Mouse (Mus musculus): ENCODE data around the gene Tex9. TPM values are rescaled to one million over a fixed set of nuclear protein-coding genes. Genes with fewer than 3 reads are reported as not detected.
"Not testable (repeated sequence)": the region's sequence is repeated elsewhere in the genome, so short reads cannot be mapped to it uniquely, and the experiment has no call there.

Gene Tex9
- total RNA-seq, 2 experiments from 2014 or later, result 1.2 to 1.5 TPM

DNA sequence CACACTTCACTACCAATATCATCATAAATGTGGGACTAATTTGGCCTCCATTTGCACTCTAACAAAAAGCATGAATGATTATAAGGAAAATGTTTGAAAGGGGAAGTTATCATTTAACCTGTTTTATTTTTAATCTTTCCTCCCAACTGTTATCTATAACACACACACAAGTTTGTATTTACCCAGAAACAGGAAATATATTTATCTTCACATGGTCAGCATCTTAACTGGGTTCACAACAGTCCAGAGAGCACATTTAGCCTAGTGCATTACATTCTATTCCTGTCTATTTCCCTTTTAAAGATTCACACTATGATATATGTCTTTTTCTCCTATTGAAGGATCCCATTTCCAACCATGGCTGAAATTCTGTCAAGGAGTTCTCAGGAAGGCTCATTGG, 3.5 kb downstream of the Tex9 start:
- DNase-seq (ENCODE audit: low spot score), result no peak

DNA sequence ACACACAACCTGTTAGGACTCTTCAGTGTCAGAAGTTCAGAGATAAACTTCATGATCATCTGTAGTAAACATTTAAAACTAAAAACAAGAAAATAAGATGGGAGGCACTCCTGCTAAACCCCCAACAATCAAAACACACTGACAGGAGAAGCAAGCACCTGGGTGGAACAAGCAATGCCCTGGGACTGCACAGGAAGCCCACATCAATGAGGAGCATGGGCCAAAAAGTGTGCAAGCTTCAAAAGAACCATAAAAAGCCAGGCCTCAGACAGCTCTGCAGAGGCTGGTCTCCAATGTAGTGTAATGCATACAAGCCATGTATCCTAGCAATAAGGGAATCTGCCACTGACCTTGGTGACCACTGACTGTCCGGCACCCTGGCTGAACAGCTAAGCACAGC, 12.7 kb downstream of the Tex9 start:
- no peak for DNase-seq (ENCODE audit: low spot score)

DNA sequence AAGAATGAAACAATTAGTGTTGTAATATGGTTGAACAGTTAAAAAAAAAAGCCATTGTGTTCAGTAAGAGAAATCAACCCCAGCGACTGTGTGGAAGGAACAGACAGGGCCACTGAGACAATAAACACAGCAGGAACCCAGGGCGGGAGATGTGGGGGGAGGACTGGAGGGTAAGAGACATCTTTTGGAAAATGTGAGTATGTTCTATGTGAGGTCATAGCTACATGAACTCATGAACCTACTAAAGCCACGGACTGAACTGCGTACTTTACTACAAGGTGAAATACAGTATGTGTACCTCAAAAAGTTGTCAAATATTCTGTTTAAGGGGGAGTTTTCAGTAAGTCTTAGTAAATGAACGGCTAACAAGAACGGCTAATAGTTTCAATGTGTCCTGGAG, 14.7 kb downstream of the Tex9 start:
- no peak for DNase-seq (ENCODE audit: low spot score)

DNA sequence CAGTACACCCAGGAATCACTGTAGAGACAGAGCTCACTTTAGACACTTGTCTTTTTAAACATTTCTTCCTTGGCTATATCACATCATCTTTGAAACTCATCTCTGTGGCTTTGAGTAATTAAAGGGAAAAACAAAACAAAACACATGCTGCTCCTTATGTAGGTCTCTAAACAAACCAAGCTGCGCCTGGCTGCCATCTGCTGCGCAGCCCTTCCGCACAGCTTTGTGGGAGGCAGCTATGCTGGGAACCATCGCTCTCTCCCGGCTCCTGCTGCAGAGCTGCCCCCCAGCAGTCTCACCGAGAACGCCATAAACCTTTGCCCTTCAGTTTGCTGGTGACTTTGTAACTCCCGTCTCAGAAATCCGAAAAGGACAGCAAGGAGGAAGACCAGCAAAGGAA, 16.5 kb downstream of the Tex9 start:
- DNase-seq (ENCODE audit: low spot score), result no peak

DNA sequence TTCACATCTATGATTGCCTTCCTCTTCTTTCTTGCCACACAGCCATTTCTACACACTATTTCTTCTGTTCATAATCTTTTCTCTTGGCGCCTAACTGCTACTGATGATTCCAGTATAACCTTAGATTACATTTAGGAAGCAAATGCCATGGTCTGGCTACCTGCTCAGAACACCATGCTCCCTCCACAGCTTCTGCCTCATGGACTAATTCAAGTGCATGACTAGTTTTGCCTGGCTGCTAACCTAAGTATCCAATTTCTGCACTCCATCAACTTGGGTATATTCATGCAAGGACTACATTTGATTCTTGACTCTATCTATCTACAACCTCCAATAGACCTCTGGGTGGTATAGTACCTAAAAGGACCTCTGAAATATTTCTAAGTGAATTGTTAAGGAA, 22.2 kb downstream of the Tex9 start:
- peak; percentile 62 for DNase-seq (ENCODE audit: low spot score)

DNA sequence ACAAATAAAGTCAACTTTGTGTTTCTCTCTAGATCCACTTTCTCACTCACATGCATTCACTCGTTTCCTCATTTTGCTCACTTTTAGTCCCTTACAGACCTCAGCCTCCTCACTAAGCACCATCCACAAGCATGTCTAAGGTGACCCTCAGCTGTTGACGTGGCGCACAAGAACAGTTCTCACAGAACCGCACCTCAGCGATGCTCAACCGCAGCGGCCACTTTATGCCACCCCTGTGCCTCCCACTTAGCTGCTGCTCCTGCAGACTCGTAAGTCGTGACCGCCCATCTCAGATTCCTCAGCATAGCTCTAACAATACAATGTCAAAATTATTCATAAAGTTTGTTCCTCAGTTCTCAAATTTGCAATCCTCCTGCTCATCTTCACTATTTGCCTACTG, 23.4 kb downstream of the Tex9 start:
- DNase-seq (ENCODE audit: low spot score), result no peak

DNA sequence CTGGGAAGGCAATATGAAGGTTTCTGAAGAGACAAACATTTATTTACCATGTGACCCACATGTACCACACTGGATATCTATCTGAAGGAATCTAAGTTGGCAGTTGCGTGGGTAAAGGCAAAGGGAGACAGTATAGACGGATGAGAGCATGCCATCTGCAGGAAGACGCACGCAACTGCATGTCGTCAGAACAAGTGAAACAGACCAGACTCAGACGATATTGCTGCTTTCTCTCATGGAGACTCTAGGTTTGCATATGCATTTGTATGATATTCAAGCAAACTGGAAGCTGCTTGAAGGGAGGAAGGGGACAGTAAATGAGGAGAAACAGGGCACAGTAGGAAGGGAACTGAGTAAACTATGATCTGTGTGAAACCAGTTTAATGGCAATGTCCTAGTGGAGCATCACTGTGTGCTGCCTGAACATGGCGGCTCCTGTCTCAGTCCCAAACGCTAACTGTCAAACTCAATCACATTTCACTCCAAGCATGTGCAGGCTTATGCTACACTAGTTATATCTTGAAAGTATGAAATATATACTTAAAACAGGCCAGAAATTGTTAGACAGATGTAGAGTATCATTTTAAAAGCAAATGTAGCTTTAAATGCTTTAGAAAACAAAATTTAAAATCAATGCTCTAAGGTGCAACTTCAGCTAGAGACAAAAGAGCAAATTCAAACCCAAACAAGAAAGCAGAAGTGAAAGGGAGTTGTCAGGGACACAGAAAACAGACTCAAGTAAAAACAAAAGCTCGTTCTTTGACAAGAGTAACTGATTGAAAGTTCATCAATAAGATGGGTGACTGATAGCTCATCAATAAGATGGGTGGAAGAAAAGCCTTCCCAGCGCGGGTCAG, 24.2 kb downstream of the Tex9 start:
- DNase-seq (ENCODE audit: low spot score), result peak; percentile 36

DNA sequence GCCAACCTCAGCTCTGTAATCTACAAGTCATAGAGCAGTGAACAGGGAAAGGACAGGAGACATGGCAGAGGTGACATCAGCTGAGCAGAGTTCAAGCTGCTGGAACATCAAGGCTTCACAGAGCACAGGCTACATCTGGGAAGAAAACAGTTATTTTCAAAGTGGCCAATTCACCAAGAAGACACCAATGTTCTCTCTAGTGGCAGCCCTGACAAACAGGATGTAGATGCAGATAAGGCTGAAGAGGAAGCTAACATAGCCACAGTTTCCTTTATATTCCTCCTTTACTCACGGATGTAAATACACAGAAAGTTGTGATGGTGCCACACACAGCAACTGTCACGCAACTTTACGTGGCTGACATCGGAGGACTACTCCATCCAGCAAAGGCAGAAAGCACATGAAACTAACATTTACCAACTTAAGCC, 26.2 kb downstream of the Tex9 start:
- no peak for DNase-seq (ENCODE audit: low spot score)

DNA sequence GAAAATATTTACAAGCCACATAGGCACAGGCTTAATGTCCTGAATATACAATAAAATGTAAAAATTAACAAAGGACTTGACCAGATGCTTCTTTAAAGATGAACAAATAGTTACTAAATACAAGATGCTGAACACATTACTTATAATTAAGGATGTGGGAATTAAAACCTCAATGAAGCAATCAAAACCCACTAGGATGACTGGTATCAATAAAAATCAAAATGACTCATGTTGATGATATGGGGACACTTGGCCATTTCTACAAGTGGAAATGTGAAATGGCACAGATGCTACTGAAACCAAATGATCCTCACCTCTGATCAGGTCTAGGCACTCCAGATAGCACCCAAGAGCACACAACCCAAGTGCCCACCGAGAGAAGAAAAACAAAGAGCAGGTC, 27.2 kb downstream of the Tex9 start:
- DNase-seq (ENCODE audit: low spot score), result no peak

DNA sequence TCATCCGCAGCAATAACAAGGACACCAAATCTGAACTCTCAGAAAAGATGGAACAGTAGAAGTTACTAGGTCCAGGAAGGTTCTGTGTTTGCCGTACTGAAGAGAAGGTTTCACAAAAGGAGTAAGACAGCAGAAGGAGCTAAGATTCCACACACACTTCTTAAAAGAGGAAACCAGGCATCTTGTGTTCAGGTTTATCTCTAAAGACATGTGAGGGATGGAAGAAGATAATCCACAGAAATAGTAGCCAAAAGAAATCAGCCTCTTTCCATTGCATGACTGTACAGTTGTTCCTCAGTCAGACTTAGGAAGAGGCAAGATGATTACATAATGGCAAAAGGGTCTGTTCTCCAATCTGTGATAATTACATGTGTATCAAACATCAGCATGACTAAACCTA, 29.6 kb downstream of the Tex9 start:
- DNase-seq (ENCODE audit: low spot score), result no peak

DNA sequence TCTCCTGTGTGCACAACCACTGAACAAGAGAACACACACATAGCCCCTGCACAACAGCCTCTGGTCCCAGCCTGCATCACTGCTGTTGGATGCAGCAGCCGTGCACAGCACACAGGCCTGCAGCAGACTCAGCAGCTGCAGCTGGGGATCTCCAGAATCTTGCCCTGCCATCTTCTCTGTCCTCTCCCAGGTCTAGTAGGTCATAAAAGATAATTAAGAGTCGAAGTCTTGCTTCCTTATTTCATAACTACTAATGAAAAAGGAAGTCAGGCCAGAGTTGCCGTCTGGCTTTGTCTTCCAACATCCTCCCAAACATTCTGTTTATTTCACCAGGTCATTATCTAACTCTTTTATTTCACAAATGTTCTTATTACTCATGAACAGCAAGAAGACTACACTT, 31.2 kb downstream of the Tex9 start:
- DNase-seq (ENCODE audit: low spot score), result no peak

DNA sequence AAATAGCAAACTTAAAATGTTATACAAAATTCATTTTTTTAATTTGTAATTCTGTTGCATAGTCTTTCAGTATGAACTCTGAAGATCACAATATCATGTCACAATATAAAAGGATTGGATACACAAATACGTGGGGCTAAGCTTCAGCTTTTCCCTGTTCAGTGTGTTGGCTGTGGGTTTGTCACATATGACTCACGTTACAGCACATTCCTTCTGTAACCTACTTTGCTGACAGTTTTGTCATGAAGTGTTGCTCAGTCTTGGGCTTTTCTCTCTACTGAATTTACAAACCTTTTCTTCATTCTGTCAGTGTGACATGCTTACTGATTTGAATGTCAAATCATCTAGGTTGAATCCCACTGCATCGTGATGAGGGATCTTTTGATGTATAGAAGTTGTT, 32.3 kb downstream of the Tex9 start:
- DNase-seq (ENCODE audit: low spot score), result no peak

DNA sequence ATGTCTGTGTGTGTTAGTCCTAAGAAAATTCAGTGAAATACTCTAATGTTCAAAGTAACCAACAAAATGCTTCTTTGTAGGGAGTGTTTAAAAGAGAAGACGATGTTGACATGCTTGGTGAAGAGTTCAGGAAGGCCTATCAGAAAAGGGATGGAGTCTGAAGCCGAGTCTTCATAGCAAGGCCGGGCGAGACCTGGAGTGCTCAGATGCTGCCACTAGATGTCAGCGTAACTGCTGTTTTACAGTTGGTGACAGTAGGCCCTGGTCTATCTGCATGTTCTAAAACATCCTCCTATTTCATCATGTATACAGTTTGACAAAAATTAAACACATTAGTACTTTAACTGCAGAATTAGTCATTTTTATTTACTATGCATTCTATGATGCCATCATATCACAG, 33.8 kb downstream of the Tex9 start:
- peak; percentile 77 for DNase-seq (ENCODE audit: low spot score)

DNA sequence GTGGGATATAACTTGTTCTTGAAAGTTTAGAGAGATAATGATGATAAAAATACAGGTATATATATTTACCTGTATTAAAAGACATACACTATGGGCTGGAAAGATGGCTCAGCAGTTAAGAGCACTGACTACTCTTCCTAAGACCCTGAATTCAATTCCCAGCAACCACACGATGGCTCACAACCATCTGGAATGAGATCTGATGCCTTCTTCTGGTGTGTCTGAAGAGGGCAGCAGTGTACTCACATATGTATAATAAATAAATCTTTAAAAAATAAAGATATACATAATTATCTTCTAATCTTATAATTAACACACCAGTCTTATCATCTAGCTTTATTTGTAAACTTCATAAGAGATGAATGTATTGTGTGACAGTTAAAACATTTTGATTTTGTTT, 35.6 kb downstream of the Tex9 start:
- no peak for DNase-seq (ENCODE audit: low spot score)

DNA sequence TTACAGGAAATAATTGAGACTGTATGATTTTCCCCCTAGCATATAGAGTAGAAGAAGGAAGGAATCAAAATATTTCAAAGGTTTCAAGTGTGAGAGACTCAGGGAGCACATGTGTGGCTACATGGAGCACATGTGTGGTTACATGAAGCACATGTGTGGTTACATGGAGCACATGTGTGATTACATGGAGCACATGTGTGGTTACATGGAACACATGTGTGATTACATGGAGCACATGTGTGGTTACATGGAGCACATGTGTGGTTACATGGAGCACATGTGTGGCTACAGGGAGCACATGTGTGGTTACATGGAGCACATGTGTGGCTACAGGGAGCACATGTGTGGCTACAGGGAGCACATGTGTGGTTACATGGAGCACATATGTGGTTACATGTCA, 37.7 kb downstream of the Tex9 start:
- DNase-seq (ENCODE audit: low spot score), result not testable (repeated sequence)

DNA sequence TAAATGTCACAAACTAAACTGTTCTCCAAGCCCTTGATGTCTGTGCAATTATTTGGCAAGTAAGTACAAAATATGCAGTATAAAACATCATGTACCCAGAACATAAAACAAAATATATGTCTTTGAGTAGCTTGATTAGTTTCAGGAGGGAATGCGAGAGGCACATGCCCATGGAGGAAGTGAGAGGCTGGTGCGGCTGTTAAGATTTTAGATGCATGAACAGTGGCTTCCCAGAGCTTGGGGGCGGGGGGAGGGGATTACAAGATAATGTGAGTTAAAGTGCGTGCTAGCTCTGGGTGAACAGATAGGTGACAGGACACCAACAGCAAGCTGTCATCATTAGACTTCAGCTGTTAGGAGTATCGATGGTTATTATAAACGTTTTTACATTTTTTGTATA, 40.9 kb downstream of the Tex9 start:
- no peak for DNase-seq (ENCODE audit: low spot score)

DNA sequence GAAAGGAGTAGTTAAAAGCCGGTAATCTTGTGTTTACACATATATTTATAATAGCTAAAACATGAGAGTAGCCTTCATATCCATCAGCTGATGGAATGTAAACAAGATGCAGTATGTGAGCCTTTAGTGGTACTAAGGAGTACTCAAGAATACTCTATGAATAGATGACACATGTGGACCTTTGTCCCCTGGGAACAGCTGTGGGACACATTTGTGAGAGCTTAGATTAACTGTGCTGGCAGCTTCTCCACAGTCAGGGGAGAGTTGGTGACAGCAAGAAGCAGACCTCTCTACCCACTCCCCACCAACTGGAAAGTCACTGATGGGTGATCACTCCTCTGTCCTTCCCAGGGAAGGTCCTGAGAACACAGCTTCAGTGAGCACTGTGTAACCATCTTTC, 41.6 kb downstream of the Tex9 start:
- no peak for DNase-seq (ENCODE audit: low spot score)

DNA sequence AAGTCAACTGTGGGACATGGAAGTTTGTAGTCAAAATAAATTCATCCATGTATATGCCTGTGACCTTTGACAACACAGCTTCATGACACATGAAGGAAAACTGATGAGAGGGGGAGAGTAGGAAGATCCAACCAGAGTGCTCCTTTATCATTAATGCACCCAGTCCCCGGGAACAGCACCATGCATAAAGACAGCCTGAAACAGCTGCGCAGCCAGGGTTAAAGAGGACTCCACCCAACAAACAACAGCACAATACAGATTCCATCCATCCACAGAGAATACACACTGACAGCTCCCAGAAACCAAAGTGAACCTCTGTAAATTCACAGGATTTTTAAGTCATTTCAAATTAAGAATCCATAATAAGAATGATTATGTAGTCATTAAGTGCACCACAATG, 42.2 kb downstream of the Tex9 start:
- no peak for DNase-seq (ENCODE audit: low spot score)

DNA sequence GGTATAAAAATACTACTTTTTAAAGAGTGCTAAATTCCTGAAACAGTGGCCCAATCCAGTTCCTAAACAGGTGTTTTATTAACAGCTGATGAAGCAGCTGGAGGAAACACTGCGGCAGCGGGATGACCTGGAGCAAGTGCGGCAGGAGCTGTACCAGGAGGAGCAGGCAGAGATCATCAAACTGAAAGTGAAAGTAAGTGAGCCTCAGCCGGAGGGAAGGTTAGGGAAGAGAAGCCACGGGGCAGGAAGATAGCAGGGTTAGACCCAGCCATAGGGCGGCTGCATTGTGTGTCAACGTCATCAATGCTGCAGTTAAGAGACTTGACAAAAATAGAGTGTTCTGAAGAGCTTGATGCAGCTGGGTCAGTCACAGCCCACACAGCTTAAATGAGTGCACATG, 42.6 kb downstream of the Tex9 start:
- DNase-seq (ENCODE audit: low spot score), result peak; percentile 40

DNA sequence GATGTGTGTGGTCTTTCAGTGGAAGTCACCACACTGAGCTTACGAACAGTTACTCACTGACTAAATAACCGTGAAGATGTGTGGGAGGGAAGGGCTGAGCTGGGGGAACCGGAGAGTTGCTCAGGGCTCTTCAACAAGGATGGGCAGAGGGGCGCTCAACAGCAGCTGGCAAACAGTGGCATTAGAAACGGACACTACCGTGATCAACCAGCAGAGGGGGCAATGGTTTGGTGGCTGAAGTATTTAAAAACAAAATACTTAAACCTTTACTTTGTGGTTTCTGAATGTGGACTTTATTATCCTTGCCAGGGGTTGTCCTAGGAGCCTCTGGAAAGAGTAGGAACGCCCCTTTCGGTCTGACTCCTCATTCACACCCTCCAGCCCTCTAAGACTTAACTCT, 44.0 kb downstream of the Tex9 start:
- peak; percentile 57 for DNase-seq (ENCODE audit: low spot score)

DNA sequence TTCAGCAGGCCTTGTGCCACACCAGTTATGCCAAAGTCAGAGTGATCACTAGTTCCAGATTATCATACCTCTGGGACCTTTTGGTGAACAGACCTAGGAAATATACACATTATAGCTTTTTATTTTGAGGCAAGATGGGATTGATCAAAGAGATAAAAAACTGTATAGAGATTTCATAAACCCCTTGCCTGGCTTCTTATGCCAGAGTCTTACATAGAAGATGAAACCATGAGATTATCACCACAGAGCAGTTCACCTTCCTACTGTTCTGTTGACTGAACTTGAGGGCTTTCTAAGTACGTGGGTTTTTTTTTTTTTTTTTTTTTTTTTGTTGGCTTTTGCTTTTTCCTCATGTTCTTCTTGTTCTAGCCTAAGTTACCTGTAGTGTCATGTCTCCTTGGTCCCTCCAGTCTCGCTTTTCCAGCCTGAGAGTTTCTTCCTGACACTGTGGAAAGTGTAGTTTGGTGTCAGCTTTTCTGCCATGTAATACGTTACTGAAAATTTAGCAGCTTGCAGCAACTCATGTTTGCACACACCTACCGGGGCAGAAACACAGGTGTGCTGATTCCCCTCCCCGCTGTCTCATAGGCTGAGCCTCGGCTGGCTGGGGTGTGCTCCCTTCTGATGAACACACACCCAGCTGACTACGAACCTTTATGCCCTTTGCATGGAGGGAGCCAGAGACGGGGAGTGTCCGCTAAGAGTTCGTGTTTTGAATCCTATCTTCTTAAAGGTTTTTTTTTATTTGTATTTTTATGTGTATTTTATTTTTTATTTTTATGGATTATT, 49.9 kb downstream of the Tex9 start:
- DNase-seq (ENCODE audit: low spot score), result no peak

DNA sequence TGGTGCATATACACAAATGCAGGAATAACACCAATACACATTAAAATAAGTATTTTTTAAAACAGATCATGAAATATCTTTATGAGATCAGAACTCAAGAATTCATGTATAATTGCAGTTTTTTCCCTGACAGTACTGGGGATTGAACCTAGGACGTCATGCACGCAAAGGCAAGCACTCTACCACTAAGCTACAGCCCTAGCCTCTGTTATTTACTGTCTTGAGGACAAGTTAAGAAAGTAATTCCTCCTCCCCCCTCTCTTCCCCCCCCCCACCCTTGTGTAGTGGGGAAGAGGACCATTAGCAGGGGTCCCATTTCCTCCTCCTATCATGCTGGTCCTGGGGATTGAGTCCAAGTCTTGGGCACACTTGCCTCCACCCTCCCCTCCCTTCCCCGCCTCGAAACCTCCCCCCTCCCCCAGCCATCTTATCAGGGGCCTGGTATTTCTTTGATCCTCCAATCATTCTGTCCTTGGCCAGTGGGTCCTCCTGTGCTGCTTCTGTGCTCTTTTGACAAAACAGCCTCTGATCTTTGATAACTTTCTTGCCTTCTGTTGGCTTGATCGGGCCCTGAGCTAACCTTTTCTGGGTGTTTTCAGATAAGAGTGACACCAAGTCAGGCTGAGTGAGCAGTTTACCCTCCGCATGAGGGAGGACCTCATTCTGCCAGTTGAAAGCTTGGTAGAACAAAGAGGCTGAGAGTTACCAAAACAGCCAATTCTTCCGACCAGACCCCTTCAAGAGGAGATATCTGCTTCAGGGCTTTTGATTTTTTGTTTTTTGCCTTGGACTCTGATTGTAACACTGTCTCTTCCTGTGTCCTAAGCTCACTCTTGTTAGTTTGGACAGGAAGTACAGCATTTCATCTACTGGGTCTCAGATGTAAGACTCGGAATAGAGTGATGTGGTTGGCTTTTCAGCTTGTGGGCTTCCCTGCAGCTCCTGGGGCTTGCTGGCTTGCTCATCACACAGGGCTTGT, 50.8 kb downstream of the Tex9 start:
- no peak for DNase-seq (ENCODE audit: low spot score)

Measured in gastrocnemius, adult 18-20 months (tissue).